Mouse (Mus musculus) cerebellum, adult 11-12 months (tissue): ENCODE measurements at regions not wholly inside any gene's neighbourhood (a gene's known extent, or its start where the extent isn't known, plus 50 kb on each side); places are given as distances from the start of the nearest gene placed in this dataset.

Experiments used
- DNase-seq: peaks from one replicate; pipeline ENCODE4 v3.0.0; 2022

GRCm38 (mm10) chr6:31330868-31331267, 67.7 kb upstream of the Mkln1 start:
- DNase-seq = no peak

- no peak for DNase-seq
These were observed 66.3 kb upstream of the Mkln1 start for GRCm38 (mm10) chr6:31332254-31332653.

GRCm38 (mm10) chr6:31332714-31333113, 65.8 kb upstream of the Mkln1 start:
- no peak for DNase-seq

- no peak for DNase-seq
These were observed 65.2 kb upstream of the Mkln1 start for GRCm38 (mm10) chr6:31333228-31333922.

- DNase-seq = no peak
These were observed 64.4 kb upstream of the Mkln1 start for GRCm38 (mm10) chr6:31334086-31334485.

- DNase-seq = no peak
These were observed 59.2 kb upstream of the Mkln1 start for GRCm38 (mm10) chr6:31339122-31339947.

- DNase-seq = no peak
These were observed 58.6 kb upstream of the Mkln1 start for GRCm38 (mm10) chr6:31339948-31340250.

- no peak for DNase-seq
These were observed 53.0 kb upstream of the Mkln1 start for GRCm38 (mm10) chr6:31345366-31346084.

- no peak for DNase-seq
These were observed 50.2 kb upstream of the Mkln1 start for GRCm38 (mm10) chr6:31348333-31348732.
